Mouse (Mus musculus) layer of hippocampus, postnatal 36 days (tissue): ENCODE measurements around the gene Htt. TPM values are rescaled to one million over a fixed set of nuclear protein-coding genes. Genes with fewer than 3 reads are reported as not detected.
A peak's percentile ranks its signal among the peaks of the same experiment; 100 is the strongest.
"Not testable (repeated sequence)": the region's sequence is repeated elsewhere in the genome, so short reads cannot be mapped to it uniquely, and the experiment has no call there.

Source experiments
- DNase-seq, 2 experiments: peaks; one replicate each; pipeline ENCODE4 v3.0.0; 2022
- total RNA-seq, 2 experiments: library from RNA; stranded (reverse); gene quantifications; 2 replicates each; pipeline ENCODE4 v1.2.3; 2021

Gene Htt
- 10 to 100 TPM; 77.8 to 83.4 TPM for total RNA-seq

DNA sequence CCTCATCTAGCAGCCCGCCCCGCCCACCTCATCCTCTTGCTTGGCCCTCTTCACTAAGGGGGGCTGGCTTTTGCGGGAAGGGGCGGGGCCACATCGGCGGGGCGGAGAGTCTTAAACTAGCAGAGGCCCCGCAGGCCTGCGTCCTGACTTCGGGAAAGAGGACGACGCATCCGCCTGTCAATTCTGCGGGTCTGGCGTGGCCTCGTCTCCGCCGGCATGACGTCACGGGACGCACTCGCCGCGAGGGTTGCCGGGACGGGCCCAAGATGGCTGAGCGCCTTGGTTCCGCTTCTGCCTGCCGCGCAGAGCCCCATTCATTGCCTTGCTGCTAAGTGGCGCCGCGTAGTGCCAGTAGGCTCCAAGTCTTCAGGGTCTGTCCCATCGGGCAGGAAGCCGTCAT, at the start of gene Htt:
Gene Htt (plus strand): TSS at position 232 of the 400 bp plus-strand sequence.
- peak; percentile 96 to 98 for DNase-seq

- DNase-seq, result not testable (repeated sequence)
Measured at GRCm38 (mm10) chr5:34714371-34714770, 47.2 kb upstream of the Htt start.

- no peak for DNase-seq
Measured at GRCm38 (mm10) chr5:34714816-34715215, 46.7 kb upstream of the Htt start.

- DNase-seq, result no peak
Measured at GRCm38 (mm10) chr5:34729141-34729540, 32.4 kb upstream of the Htt start.

GRCm38 (mm10) chr5:34730255-34730654, 31.3 kb upstream of the Htt start:
- DNase-seq, result no peak

GRCm38 (mm10) chr5:34751477-34751876, 10.1 kb upstream of the Htt start:
- no peak for DNase-seq

DNA sequence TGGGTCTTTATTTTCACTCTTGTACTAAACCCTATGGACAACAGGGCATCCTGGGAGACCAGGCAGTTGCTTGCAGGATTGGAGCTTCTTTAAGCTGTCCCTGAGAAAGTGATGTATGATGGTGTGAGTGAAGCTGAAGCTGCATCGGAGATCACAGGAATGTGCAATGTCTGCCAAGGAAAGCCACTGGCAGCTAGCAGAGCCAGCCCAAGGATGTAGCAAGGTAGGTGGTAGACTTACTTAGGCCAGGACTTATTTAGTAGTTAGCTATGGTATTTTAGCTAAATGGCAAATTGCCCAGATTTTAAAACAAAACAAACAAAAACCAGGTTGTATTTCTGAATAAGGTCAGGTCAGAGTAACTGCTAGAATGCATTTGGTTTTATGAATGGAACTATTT, 2.8 kb upstream of the Htt start:
- DNase-seq, result no peak

GRCm38 (mm10) chr5:34760850-34761508, 561 bp upstream of the Htt start:
- no peak for DNase-seq

DNA sequence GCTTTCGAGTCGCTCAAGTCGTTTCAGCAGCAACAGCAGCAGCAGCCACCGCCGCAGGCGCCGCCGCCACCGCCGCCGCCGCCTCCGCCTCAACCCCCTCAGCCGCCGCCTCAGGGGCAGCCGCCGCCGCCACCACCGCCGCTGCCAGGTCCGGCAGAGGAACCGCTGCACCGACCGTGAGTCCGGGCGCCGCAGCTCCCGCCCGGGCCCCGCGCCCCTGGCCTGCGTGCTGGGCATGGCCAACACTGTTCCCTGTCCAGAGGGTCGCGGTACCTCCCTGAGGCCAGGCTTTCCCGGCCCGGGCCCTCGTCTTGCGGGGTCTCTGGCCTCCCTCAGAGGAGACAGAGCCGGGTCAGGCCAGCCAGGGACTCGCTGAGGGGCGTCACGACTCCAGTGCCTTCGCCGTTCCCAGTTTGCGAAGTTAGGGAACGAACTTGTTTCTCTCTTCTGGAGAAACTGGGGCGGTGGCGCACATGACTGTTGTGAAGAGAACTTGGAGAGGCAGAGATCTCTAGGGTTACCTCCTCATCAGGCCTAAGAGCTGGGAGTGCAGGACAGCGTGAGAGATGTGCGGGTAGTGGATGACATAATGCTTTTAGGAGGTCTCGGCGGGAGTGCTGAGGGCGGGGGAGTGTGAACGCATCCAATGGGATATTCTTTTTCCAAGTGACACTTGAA, 533 bp downstream of the Htt start:
- peak; percentile 34 to 44 for DNase-seq

- DNase-seq, result no peak
Measured at GRCm38 (mm10) chr5:34771818-34772217, 10.3 kb downstream of the Htt start.

DNA sequence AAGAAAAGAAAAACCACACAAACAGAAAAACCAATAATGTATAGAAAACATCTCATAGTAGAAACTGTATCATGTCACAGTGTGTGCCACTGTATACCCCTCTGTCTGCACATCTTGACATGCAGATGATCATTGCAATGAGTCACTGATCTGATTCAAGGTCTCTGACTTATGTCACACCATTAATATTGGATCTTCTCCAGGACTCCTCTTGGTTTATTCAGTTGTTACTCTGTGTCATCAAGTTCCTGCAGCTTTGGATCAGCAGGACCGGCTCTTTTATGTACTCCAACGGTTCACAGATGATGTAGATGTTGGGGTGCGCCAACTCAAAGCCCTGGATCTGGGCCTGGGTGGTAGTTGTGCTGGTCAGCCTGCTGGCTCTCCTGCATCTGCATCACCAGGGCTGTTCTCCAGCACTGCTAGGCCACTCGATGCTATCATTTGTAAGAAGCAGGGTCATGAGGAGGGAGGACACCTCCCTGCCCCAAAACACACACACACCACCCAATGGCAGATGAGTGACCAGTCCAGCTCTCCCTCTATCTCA, 11.2 kb downstream of the Htt start:
- DNase-seq, result no peak

DNA sequence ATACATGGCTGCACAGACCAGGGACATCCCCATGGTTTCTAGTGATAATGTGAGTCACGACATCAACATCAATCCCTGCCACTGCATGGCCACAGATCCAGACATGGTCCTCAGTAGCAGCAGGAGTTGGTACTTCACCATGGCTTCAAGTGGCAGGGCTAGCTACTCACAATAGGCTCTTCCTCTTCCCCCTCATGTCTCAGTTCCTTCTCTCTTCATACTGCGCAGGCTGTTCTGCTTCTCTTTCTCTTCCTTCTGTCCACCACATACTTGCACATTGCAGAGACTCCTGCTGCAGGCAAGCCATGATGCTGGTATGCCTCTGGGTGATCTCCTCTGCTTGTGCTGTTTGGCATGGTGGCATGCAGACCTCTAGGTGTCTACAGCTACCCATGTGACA, 11.9 kb downstream of the Htt start:
- no peak for DNase-seq

GRCm38 (mm10) chr5:34785027-34785426, 23.5 kb downstream of the Htt start:
- DNase-seq, result no peak

GRCm38 (mm10) chr5:34791141-34791540, 29.6 kb downstream of the Htt start:
- DNase-seq, result no peak

- DNase-seq, result no peak
Measured at GRCm38 (mm10) chr5:34800292-34800953, 38.9 kb downstream of the Htt start.

- DNase-seq, result no peak
Measured at GRCm38 (mm10) chr5:34806038-34806437, 44.5 kb downstream of the Htt start.

GRCm38 (mm10) chr5:34822431-34823149, 61.0 kb downstream of the Htt start:
- no peak for DNase-seq

DNA sequence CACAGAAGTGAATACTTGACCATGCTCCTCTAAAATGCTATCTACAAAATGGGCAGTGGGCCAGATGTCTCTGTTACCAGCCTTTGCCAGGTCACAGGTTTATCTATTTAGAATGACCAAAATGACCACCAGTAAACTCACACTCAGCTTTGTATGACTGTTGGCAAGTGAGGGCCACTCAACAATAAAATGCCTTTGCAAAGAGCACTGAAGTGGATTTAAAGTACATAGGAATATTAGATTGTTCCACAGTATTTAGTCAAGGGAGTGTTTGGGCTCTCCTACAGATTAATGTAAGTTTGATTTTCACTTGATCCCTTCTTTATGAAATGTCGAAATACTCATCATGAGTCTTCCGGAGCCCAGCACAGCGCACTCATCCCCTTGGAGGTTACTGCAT, 92.5 kb downstream of the Htt start:
- no peak for DNase-seq

DNA sequence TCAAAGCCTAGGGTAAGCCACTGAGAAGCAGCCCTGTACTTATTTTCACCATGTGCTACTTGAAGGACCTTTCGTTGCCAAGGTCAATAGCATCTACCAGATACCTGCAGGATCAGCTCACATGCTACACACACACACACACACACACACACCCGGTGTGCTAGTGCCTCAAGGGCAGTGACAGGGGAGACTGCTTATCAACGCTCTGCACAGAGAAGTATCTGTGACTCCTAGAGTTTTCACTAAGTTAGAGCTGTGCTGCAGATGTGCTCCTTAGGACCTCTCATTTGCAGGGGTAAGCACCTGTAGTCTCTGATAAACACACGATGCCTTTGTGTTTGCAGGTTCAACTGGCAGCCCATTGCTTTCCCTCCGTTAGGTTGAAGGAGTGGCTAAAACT, 103.8 kb downstream of the Htt start:
- DNase-seq, result no peak

DNA sequence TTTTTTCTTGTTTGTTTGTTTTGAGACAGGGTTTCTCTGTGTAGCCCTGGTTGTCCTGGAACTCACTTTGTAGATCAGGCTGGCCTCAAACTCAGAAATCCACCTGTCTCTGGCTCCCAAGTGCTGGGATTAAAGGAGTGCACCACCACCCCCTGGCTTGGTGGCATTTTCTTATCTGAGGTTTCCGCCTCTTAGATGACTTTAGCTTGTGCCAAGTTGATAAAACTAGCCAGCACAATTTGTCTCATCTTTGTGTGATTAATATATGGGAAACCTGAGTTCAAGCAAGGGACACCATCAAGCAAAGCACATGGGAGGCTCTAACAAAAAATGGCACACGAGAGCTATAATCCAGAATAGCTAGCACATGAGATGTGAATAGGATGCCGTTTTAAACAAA, 118.8 kb downstream of the Htt start:
- not testable (repeated sequence) for DNase-seq

DNA sequence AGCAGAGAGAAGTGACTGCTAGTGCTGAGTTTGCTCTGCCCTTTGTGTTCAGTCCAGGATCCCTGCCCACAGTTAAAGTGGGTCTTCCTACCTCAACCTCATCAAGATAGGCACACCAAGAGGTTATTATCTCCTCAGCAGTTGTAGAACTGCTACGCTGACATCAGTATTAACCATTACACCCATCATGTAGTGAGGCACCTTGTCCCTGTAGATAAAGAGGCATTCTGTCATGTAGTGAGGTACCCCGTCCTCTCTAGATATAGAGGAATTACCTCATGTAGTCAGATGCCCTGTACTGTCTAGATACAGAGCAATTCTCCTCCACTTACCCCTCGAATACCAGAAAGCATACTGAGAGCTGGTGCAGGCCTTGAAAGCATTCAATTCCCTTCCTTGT, 119.5 kb downstream of the Htt start:
- DNase-seq, result no peak

DNA sequence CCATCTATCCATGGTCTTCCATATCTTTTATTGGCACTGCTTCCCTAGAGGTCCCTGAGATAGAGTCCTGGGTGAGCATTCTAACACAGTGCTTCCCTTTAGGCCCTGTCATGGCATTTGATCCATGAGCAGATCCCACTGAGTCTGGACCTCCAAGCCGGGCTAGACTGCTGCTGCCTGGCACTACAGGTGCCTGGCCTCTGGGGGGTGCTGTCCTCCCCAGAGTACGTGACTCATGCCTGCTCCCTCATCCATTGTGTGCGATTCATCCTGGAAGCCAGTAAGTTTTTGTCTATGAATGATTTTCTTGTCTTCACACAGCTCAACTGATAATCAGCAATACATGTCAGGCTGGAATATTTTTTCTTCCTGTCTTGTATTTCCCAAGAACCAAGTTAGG, 123.7 kb downstream of the Htt start:
- no peak for DNase-seq

GRCm38 (mm10) chr5:34889252-34889651, 127.7 kb downstream of the Htt start:
- no peak for DNase-seq
